Mouse (Mus musculus) thymus, postnatal 25 days (tissue): ENCODE results near the gene Erg.
A peak's percentile ranks its signal among the peaks of the same experiment; 100 is the strongest.

Experiments used
- DNase-seq: peaks from one replicate; pipeline ENCODE4 v3.0.0; 2022

The Erg gene

GRCm38 (mm10) chr16:95586311-95586602 is at the start of gene Erg:
Gene Erg, minus strand, starts transcription at chr16:95586593.
- no peak for DNase-seq

- DNase-seq, result no peak
These were observed 45.4 kb upstream of the Erg start for GRCm38 (mm10) chr16:95631816-95632215.

- DNase-seq, result no peak
These were observed 37.7 kb upstream of the Erg start for GRCm38 (mm10) chr16:95623876-95624770.

- DNase-seq, result no peak
These were observed 36.7 kb upstream of the Erg start for GRCm38 (mm10) chr16:95623056-95623455.

GRCm38 (mm10) chr16:95619859-95620325 is 33.5 kb upstream of the Erg start:
- no peak for DNase-seq

GRCm38 (mm10) chr16:95618206-95618605 is 31.8 kb upstream of the Erg start:
- no peak for DNase-seq

GRCm38 (mm10) chr16:95617720-95618119 is 31.3 kb upstream of the Erg start:
- no peak for DNase-seq

GRCm38 (mm10) chr16:95615579-95615978 is 29.2 kb upstream of the Erg start:
- DNase-seq, result peak; percentile 69

GRCm38 (mm10) chr16:95614482-95614881 is 28.1 kb upstream of the Erg start:
- no peak for DNase-seq

- DNase-seq, result no peak
These were observed 25.8 kb upstream of the Erg start for GRCm38 (mm10) chr16:95611982-95612746.

GRCm38 (mm10) chr16:95608624-95609023 is 22.2 kb upstream of the Erg start:
- no peak for DNase-seq

GRCm38 (mm10) chr16:95605304-95605703 is 18.9 kb upstream of the Erg start:
- peak; percentile 85 for DNase-seq

GRCm38 (mm10) chr16:95602504-95602903 is 16.1 kb upstream of the Erg start:
- no peak for DNase-seq

- DNase-seq, result no peak
These were observed 15.4 kb upstream of the Erg start for GRCm38 (mm10) chr16:95601807-95602206.

GRCm38 (mm10) chr16:95601219-95601580 is 14.8 kb upstream of the Erg start:
- DNase-seq, result no peak

GRCm38 (mm10) chr16:95600572-95601218 is 14.3 kb upstream of the Erg start:
- DNase-seq, result no peak

GRCm38 (mm10) chr16:95598930-95599329 is 12.5 kb upstream of the Erg start:
- DNase-seq, result no peak

GRCm38 (mm10) chr16:95597578-95597951 is 11.2 kb upstream of the Erg start:
- no peak for DNase-seq

GRCm38 (mm10) chr16:95596884-95597577 is 10.6 kb upstream of the Erg start:
- DNase-seq, result no peak

GRCm38 (mm10) chr16:95588849-95589248 is 2.5 kb upstream of the Erg start:
- no peak for DNase-seq

- no peak for DNase-seq
These were observed 333 bp upstream of the Erg start for GRCm38 (mm10) chr16:95586726-95587125.

GRCm38 (mm10) chr16:95585541-95586310 is 667 bp downstream of the Erg start:
- peak; percentile 68 for DNase-seq
